Mouse (Mus musculus) activated CD4-positive, CD25-positive, alpha-beta regulatory T cell, adult 4 months (primary cell): ENCODE measurements around the gene Itpr1. TPM values are rescaled to one million over a fixed set of nuclear protein-coding genes. Genes with fewer than 3 reads are reported as not detected.

Experiments used
- ATAC-seq: one replicate; pipeline ENCODE4 v1.8.0; 2017
- polyA plus RNA-seq, 2 experiments: library from polyadenylated mRNA; unstranded; fragments of 100-300 nt; shearing (Covaris generic); gene quantifications; one replicate each; pipeline ENCODE4 v1.2.1; 2017

Gene Itpr1
- polyA plus RNA-seq, 2 experiments from 2014 or later = 15.8 to 21.2 TPM

DNA sequence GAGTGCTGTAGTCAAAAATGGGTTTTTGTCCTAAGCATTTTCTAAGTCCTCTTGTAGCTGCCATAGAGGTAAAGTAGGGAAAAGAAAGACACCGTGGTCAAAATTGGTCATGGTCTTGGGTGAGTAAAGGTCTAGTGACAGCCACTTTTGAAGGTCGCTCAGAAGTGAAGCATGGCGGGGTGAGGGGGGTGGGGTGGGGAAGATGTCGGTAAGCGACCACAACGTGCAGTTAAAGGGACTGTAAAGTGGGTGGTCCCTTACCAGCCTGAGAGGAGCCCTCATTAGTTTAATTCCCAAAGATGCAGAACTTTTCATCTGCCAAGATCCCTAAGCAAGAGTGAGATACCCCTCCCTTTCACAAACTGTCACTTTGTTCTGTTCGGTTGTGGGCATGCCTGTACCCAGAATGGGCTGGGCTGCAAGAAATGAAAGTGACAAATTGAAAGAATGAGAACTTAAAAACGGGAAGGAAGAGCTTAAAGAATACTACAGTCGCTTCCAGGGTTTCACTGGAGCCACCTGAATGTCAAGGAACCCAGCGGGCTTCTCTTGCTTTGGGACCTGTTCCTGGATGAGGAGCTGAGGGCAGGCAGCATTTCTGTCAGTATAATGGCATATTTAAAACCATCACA lies 1.5 kb downstream of the Itpr1 start:
- ATAC-seq = no peak

GRCm38 (mm10) chr6:108216091-108216490 lies 3.2 kb downstream of the Itpr1 start:
- ATAC-seq = no peak

GRCm38 (mm10) chr6:108216832-108217231 lies 3.9 kb downstream of the Itpr1 start:
- no peak for ATAC-seq

GRCm38 (mm10) chr6:108217987-108218386 lies 5.1 kb downstream of the Itpr1 start:
- ATAC-seq = no peak

GRCm38 (mm10) chr6:108222435-108222834 lies 9.5 kb downstream of the Itpr1 start:
- ATAC-seq = no peak

- no peak for ATAC-seq
Observed at GRCm38 (mm10) chr6:108222875-108223274, 10.0 kb downstream of the Itpr1 start.

- ATAC-seq = no peak
Observed at GRCm38 (mm10) chr6:108224361-108224760, 11.5 kb downstream of the Itpr1 start.

DNA sequence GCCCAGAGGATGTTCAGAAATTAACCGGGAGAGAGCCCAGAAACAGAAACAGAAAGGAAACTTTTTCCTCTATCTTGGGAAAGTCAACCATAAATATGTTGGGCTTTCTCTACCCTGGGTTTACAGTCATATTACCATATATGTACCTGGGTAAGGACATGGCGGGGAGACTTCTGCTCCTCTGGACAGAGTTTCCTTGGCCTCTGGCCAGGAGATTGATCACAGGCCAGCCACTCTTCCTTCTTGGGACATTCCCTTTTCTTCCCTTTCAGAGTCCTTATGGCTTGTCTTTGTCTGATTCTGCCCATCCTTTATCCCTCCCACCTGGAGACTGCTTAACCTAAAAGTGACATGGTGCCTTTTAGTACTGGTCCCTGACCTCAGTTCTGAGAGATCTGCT lies 12.1 kb downstream of the Itpr1 start:
- ATAC-seq = no peak

GRCm38 (mm10) chr6:108226230-108226629 lies 13.3 kb downstream of the Itpr1 start:
- no peak for ATAC-seq

DNA sequence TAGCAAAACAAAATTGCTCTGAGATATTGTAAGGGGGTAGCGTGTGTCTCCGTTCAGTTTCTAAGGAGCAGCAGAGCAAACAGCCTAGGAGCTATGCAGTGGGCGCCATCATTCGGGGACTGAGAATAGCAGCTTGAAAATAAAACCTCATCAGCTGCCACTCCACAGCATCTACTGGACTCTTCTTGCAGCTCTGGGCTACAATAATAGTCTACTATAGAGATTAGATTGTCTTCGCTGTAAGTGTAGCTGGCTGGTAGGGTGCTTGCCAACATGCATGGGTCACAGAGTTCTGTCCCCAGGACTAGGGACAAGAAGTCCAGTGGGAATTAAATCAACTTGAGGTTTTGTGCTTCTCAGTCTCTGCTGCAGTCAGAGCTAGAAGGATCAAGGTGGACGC lies 14.6 kb downstream of the Itpr1 start:
- ATAC-seq = no peak

DNA sequence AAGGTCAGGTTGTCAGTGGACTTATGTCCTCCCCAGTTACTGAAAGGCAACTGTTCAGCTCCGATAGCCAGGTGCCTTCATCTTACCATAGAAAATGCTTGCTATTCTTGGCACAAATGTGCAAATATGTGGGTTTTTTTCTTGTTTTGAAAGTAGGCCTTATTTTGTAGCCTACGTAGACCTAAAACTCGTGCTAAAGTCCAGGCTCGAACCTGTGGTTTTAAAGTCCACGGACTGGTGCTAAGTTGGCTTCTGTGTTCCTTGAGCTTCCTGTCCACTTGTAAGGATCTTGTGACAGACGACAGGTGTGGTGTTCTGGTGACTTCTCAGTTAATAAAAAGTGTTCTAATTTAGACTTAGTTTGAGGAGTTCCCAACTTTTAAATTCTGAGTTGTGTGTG lies 15.2 kb downstream of the Itpr1 start:
- ATAC-seq = no peak

GRCm38 (mm10) chr6:108228601-108229000 lies 15.7 kb downstream of the Itpr1 start:
- ATAC-seq = no peak

GRCm38 (mm10) chr6:108230608-108231007 lies 17.7 kb downstream of the Itpr1 start:
- ATAC-seq = no peak

DNA sequence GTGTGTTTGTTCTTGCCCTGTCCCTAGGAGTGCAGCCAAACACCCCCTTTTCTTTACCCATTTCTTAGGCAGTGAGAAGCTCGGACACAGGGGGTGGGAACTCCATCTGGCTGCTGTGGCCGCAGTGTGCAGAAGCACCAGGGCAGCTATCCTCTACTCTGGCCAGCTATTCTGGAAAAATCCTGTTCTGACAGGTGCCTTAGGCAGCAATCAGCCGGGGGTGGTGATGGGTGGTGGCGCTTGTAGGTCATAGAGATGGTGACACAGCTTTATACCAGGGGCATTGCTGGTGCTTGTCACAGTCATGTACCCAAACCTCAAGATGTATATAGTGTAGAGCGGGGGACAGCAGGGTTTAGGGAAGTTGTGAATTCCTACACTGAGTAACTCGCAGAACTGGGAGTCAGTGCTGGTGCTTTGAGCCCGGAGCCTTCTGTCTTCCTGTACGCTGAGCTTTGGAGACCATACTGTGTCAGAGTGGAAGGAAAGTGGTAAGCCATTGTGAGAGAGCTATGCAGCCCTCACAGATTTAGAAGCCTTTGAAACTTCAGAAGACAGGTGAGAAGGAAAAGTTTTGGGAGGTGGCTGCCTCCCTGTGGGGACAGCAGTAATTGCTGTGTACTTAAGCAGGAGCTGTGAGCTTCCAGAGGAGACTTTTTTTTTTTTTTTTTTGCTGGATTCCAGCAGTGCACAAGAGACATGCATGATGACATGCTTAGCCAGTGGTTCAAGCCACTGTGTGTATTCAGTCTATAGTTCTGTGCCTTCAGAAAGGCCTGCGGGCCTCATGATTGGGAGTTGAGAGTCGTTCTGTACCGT lies 19.2 kb downstream of the Itpr1 start:
- no peak for ATAC-seq

GRCm38 (mm10) chr6:108233070-108233469 lies 20.2 kb downstream of the Itpr1 start:
- ATAC-seq = no peak

DNA sequence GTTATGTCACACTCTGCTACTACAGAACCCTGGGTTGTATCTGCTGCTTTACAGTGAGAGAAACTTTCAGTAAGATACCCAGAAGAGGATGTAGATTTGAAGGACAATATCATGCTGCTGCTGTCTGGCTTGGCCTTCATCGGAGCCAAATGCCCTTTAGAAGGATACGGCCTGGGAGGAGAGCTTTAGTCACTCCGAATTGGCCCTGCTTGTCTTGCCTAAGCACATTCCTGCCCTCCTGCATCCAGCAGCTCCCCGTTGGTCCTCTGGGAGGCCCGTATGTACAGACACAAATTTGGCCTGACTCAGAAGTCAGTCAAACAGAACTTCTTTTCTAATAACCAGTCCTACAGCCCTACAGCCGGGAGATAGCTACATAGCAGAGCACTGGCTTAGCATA lies 21.6 kb downstream of the Itpr1 start:
- no peak for ATAC-seq

DNA sequence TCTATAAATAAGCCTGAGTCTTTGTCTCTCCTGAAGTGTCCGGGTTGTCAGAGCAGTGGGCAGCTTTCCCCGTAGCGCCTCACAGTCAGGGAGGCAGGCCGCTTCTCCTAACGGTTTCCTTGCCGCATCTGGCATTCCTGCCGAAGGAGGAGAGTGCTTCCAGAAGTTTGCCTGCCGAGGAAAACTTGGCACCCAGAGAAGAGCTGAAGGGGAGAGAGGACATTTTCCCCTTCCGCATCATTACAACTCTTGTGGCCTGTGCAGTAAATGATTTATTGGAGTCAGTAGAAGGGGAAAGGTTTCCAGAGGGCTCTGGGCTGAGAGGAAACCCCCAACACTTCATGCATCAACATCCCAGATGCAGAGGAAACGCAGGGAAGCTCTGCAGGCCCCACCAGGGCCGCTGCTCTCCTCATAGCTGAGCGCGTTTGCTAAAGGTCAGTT lies 22.8 kb downstream of the Itpr1 start:
- ATAC-seq = no peak

- no peak for ATAC-seq
Observed at GRCm38 (mm10) chr6:108236411-108236921, 23.6 kb downstream of the Itpr1 start.

DNA sequence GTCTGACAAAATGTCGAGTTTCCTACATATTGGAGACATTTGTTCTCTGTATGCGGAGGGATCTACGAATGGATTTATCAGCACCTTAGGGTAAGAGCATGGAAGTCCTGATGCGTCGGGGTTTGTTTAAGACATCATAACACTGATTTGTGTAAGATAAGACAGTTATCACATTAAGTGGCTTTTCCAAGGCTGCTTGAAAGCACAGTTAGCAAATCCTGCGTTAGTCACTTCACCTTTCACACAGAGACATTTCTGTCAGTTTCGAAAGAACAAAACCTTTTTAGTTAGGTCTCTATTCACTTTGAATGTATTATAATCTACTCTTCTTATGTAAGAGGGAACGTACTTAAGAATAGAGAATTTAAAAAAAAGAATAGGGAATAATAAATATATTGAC lies 24.1 kb downstream of the Itpr1 start:
- no peak for ATAC-seq

DNA sequence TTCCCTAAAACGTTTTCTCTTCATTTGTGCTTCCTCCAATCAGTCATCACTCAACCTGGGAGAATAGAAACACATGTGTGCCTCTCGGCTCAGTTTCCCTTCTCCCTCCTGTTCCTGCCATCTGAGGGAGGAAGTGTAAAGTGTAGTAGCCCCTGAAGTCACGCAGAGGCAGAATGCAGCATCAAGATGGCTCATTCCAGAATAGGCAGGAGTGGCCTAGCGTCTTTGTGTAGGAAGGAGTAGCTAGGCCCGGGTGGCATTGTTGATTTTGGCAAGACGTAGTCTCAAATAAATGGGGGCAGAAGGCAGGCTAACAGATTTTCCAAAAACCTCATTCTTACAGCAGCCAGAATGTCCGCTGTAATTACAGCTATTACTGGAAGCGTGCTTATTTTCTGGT lies 24.7 kb downstream of the Itpr1 start:
- ATAC-seq = no peak

DNA sequence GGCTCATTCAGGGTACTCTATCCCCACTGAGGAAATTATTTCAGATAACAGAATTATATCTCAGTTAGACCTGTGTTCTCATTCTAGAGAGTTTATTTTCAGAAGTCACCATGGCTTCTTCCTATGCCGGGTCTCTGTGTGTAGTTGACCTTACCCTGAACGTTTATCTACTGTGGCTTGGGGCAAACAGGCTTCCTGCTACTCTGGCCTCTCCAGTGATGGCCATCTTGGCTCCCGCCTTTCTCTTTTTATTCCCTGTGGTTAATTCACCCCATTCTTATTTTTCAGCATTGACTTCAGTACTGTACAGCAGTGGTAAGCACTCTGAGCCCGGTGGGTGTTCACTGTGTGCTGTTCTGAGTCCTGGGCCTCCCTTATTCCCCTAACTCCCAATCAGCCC lies 25.1 kb downstream of the Itpr1 start:
- no peak for ATAC-seq

DNA sequence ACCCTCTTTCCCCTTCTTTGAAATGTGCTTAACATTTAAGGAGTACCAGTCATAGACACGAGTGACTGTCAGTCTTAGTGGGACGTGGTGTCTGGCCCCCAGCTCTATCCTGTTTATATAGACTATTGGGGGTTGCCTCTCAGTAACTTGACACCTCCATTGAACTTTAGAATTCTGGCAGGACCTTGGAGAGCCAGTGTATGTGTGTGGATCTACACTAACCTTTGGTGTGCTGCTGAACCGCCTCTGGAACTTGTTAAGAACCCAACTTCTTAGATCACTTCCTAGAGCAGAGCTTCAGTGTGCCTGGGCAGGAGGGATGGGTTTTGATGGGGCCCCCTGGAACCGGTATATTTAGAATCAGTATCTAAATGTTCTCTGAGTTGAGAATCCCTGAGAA lies 26.2 kb downstream of the Itpr1 start:
- no peak for ATAC-seq

DNA sequence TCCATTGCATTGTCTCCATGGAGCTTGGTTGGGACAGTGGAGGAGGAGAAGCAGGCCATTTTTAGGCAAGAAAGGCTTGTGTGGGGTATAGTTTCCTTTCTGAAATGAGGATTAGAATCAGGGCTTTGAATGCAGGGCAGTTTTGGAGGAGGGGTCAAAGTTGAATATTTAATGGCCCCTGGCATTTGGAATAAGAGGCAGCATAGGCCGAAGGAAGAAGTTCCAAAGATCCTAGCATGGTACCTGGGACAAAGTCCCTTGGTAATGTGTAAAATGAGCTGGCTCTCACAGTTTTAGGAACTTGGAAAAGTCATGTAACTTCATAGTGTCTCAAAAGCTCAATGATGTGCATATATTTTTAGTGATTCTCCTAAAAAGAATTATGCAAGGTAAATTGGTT lies 27.1 kb downstream of the Itpr1 start:
- no peak for ATAC-seq

- ATAC-seq = no peak
Observed at GRCm38 (mm10) chr6:108240754-108241153, 27.9 kb downstream of the Itpr1 start.
